Mouse (Mus musculus): ENCODE measurements around the gene Lyrm4. TPM values are rescaled to one million over a fixed set of nuclear protein-coding genes. Genes with fewer than 3 reads are reported as not detected.
"Not testable (repeated sequence)": the region's sequence is repeated elsewhere in the genome, so short reads cannot be mapped to it uniquely, and the experiment has no call there.

Lyrm4 gene
- polyA plus RNA-seq, 1 experiment from 2014 or later = 33.6 TPM

- Histone ChIP-seq H3K9me3 (no peaks in the 10 kb centered on the region), H3K4me2 (no peak overlapping the region), H3K27me3 (no peaks in the 10 kb centered on the region), H3K4me3 (no peak overlapping the region), H3K27ac (no peak overlapping the region), H3K9ac (no peak overlapping the region), H3K4me1 (replicated peaks) (peaks cover 27% of the 10 kb centered on the region), H3K36me3 (no peaks in the 10 kb centered on the region)
- no peak for ATAC-seq (ENCODE audit: low FRiP score)
- 86% methylated on average over 2 of the region's 2 CpGs for WGBS
Observed at GRCm38 (mm10) chr13:36018017-36018416, 99.3 kb downstream of the Lyrm4 start.

- 72% methylated on average over 3 of the region's 3 CpGs for WGBS
- no peak overlapping the region for H3K4me3 ChIP-seq
Observed at GRCm38 (mm10) chr13:36015636-36016035, 101.7 kb downstream of the Lyrm4 start.

GRCm38 (mm10) chr13:36009981-36010380 lies 107.3 kb downstream of the Lyrm4 start:
- no peaks in the 10 kb centered on the region for H3K4me1 ChIP-seq (replicated peaks)
- 72% methylated on average over 2 of the region's 2 CpGs for WGBS
- no peaks in the 10 kb centered on the region for H3K36me3 ChIP-seq

More at GRCm38 (mm10) chr13:36015636-36016035, 101.7 kb downstream of the Lyrm4 start:
- Histone ChIP-seq H3K9ac (no peak overlapping the region), H3K36me3 (no peaks in the 10 kb centered on the region), H3K4me1 (replicated peaks) (peaks cover 18% of the 10 kb centered on the region), H3K9me3 (no peaks in the 10 kb centered on the region), H3K4me2 (no peak overlapping the region), H3K27me3 (no peaks in the 10 kb centered on the region), H3K27ac (no peak overlapping the region)
- ATAC-seq (ENCODE audit: low FRiP score) = no peak

GRCm38 (mm10) chr13:36000798-36001197 lies 116.5 kb downstream of the Lyrm4 start:
- ATAC-seq (ENCODE audit: low FRiP score) = no peak
- no peak overlapping the region for H3K4me3 ChIP-seq
- no peaks in the 10 kb centered on the region for H3K4me1 ChIP-seq (replicated peaks)
- H3K27ac ChIP-seq = no peak overlapping the region
- no peak overlapping the region for H3K4me2 ChIP-seq
- H3K9me3 ChIP-seq = no peaks in the 10 kb centered on the region
- H3K9ac ChIP-seq = no peak overlapping the region
- no peaks in the 10 kb centered on the region for H3K27me3 ChIP-seq
- peaks cover 4% of the 10 kb centered on the region; the same call in 1 of the 2 replicates for H3K36me3 ChIP-seq
- 93% methylated on average over 1 of the region's 1 CpGs for WGBS

More at GRCm38 (mm10) chr13:36009981-36010380, 107.3 kb downstream of the Lyrm4 start:
- no peak for ATAC-seq (ENCODE audit: low FRiP score)
- Histone ChIP-seq H3K4me2 (no peak overlapping the region), H3K27me3 (no peaks in the 10 kb centered on the region), H3K4me3 (no peak overlapping the region), H3K9me3 (no peaks in the 10 kb centered on the region), H3K9ac (no peak overlapping the region), H3K27ac (no peak overlapping the region)

GRCm38 (mm10) chr13:35997606-35998005 lies 119.7 kb downstream of the Lyrm4 start:
- Histone ChIP-seq H3K4me3 (no peak overlapping the region), H3K27ac (no peak overlapping the region), H3K4me2 (no peak overlapping the region), H3K9ac (no peak overlapping the region), H3K4me1 (replicated peaks) (no peaks in the 10 kb centered on the region), H3K9me3 (no peaks in the 10 kb centered on the region), H3K36me3 (peaks cover 4% of the 10 kb centered on the region; the same call in 1 of the 2 replicates), H3K27me3 (no peaks in the 10 kb centered on the region)
- 92% methylated on average over 4 of the region's 4 CpGs for WGBS
- no peak for ATAC-seq (ENCODE audit: low FRiP score)

- Histone ChIP-seq H3K9me3 (no peaks in the 10 kb centered on the region), H3K27me3 (no peaks in the 10 kb centered on the region), H3K36me3 (no peaks in the 10 kb centered on the region), H3K27ac (no peak overlapping the region), H3K9ac (no peak overlapping the region), H3K4me2 (no peak overlapping the region), H3K4me1 (replicated peaks) (no peaks in the 10 kb centered on the region), H3K4me3 (no peak overlapping the region)
- WGBS = 51% methylated on average over 2 of the region's 2 CpGs
- ATAC-seq (ENCODE audit: low FRiP score) = no peak
Observed at GRCm38 (mm10) chr13:35995696-35996426, 121.5 kb downstream of the Lyrm4 start.

GRCm38 (mm10) chr13:35995231-35995630 lies 122.1 kb downstream of the Lyrm4 start:
- no peak for ATAC-seq (ENCODE audit: low FRiP score)
- Histone ChIP-seq H3K36me3 (no peaks in the 10 kb centered on the region), H3K27ac (no peak overlapping the region), H3K9me3 (no peaks in the 10 kb centered on the region), H3K4me3 (no peak overlapping the region), H3K4me1 (replicated peaks) (no peaks in the 10 kb centered on the region), H3K27me3 (no peaks in the 10 kb centered on the region), H3K9ac (no peak overlapping the region), H3K4me2 (no peak overlapping the region)
- 75% methylated on average over 3 of the region's 3 CpGs for WGBS

- Histone ChIP-seq H3K4me3 (no peak overlapping the region), H3K4me1 (replicated peaks) (no peaks in the 10 kb centered on the region), H3K4me2 (no peak overlapping the region), H3K27ac (no peak overlapping the region), H3K27me3 (no peaks in the 10 kb centered on the region), H3K9me3 (no peaks in the 10 kb centered on the region), H3K9ac (no peak overlapping the region), H3K36me3 (no peaks in the 10 kb centered on the region)
- ATAC-seq (ENCODE audit: low FRiP score) = no peak
- 75% methylated on average over 8 of the region's 8 CpGs for WGBS
Observed at GRCm38 (mm10) chr13:35994067-35994466, 123.3 kb downstream of the Lyrm4 start.

GRCm38 (mm10) chr13:35991185-35991584 lies 126.1 kb downstream of the Lyrm4 start:
- not testable (repeated sequence) for ATAC-seq (ENCODE audit: low FRiP score); H3K4me1 ChIP-seq (replicated peaks); H3K36me3 ChIP-seq; H3K27me3 ChIP-seq; H3K9ac ChIP-seq; H3K4me2 ChIP-seq; H3K27ac ChIP-seq; H3K9me3 ChIP-seq; H3K4me3 ChIP-seq
- WGBS = 98% methylated on average over 21 of the region's 21 CpGs

DNA sequence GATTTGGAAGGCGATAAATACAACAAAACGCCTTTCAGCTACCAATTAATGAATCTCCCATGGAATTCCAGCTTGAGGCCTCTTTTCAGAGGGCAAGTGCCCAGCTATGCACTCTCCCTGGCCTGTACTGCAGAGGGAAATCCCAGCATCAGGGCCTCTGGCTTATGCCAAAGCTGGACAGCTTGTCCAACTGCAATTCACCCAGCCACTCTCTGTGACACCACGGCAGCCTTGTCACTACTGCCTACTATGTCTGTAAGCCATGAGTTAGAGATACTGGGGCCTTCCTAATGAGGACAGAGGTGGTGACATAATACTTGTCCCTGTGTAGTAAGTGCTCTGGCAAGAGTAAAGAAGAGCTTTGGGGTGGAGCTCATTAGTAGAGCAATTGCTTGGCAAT lies 128.0 kb downstream of the Lyrm4 start:
- Histone ChIP-seq H3K27ac (no peak overlapping the region), H3K9me3 (no peaks in the 10 kb centered on the region), H3K4me1 (replicated peaks) (no peaks in the 10 kb centered on the region), H3K4me2 (no peak overlapping the region), H3K36me3 (no peaks in the 10 kb centered on the region), H3K4me3 (no peak overlapping the region), H3K27me3 (no peaks in the 10 kb centered on the region), H3K9ac (no peak overlapping the region)
- no peak for ATAC-seq (ENCODE audit: low FRiP score)
- WGBS = 81% methylated on average over 3 of the region's 3 CpGs

GRCm38 (mm10) chr13:35982985-35983384 lies 134.3 kb downstream of the Lyrm4 start:
- H3K27ac ChIP-seq = no peak overlapping the region
- H3K9ac ChIP-seq = no peak overlapping the region
- H3K27me3 ChIP-seq = no peaks in the 10 kb centered on the region
- H3K36me3 ChIP-seq = peaks cover 14% of the 10 kb centered on the region; the same call in 1 of the 2 replicates
- no peak overlapping the region for H3K4me3 ChIP-seq
- no peaks in the 10 kb centered on the region for H3K9me3 ChIP-seq
- no peak for ATAC-seq (ENCODE audit: low FRiP score)
- WGBS = 91% methylated on average over 6 of the region's 6 CpGs
- H3K4me1 ChIP-seq (replicated peaks) = peaks cover 9% of the 10 kb centered on the region
- no peak overlapping the region for H3K4me2 ChIP-seq

GRCm38 (mm10) chr13:35980471-35980870 lies 136.9 kb downstream of the Lyrm4 start:
- no peak overlapping the region for H3K9ac ChIP-seq
- H3K27me3 ChIP-seq = no peaks in the 10 kb centered on the region
- no peak overlapping the region for H3K4me3 ChIP-seq
- no peaks in the 10 kb centered on the region for H3K9me3 ChIP-seq
- 34% methylated on average over 4 of the region's 4 CpGs for WGBS
- no peak overlapping the region for H3K4me2 ChIP-seq
- H3K36me3 ChIP-seq = peaks cover 23% of the 10 kb centered on the region
- no peak for ATAC-seq (ENCODE audit: low FRiP score)
- peaks cover 9% of the 10 kb centered on the region for H3K4me1 ChIP-seq (replicated peaks)
- H3K27ac ChIP-seq = no peak overlapping the region

GRCm38 (mm10) chr13:35976912-35977311 lies 140.4 kb downstream of the Lyrm4 start:
- H3K27ac ChIP-seq = no peak overlapping the region
- no peak for ATAC-seq (ENCODE audit: low FRiP score)
- peaks cover 23% of the 10 kb centered on the region for H3K36me3 ChIP-seq
- WGBS = 93% methylated on average over 7 of the region's 7 CpGs
- H3K9me3 ChIP-seq = no peaks in the 10 kb centered on the region
- H3K4me1 ChIP-seq (replicated peaks) = peaks cover 9% of the 10 kb centered on the region
- no peak overlapping the region for H3K4me2 ChIP-seq
- H3K4me3 ChIP-seq = no peak overlapping the region
- no peak overlapping the region for H3K9ac ChIP-seq
- no peaks in the 10 kb centered on the region for H3K27me3 ChIP-seq
